Mouse (Mus musculus): ENCODE results near the gene Akap6. TPM values are rescaled to one million over a fixed set of nuclear protein-coding genes. Genes with fewer than 3 reads are reported as not detected.

Akap6 gene
- total RNA-seq (2015): not detected in 2 replicates
- total RNA-seq (2017): not detected in 2 replicates

GRCm38 (mm10) chr12:52699146-52699545 lies at the start of gene Akap6:
Gene Akap6 (plus strand): TSS chr12:52699383.
- no peak for ATAC-seq (ENCODE audit: poor library complexity, severe bottlenecking)

GRCm38 (mm10) chr12:52662907-52663790 lies 36.0 kb upstream of the Akap6 start:
- ATAC-seq (ENCODE audit: poor library complexity, severe bottlenecking): no peak

GRCm38 (mm10) chr12:52664944-52665343 lies 34.2 kb upstream of the Akap6 start:
- ATAC-seq (ENCODE audit: poor library complexity, severe bottlenecking): no peak

GRCm38 (mm10) chr12:52671436-52671835 lies 27.7 kb upstream of the Akap6 start:
- ATAC-seq (ENCODE audit: poor library complexity, severe bottlenecking): no peak

- no peak for ATAC-seq (ENCODE audit: poor library complexity, severe bottlenecking)
These were observed 27.2 kb upstream of the Akap6 start for GRCm38 (mm10) chr12:52671943-52672342.

- ATAC-seq (ENCODE audit: poor library complexity, severe bottlenecking): no peak
These were observed 25.7 kb upstream of the Akap6 start for GRCm38 (mm10) chr12:52673361-52673960.

GRCm38 (mm10) chr12:52675010-52675409 lies 24.2 kb upstream of the Akap6 start:
- ATAC-seq (ENCODE audit: poor library complexity, severe bottlenecking): no peak

- peak; percentile 36 for ATAC-seq (ENCODE audit: poor library complexity, severe bottlenecking)
These were observed 11.8 kb upstream of the Akap6 start for GRCm38 (mm10) chr12:52687355-52687754.

GRCm38 (mm10) chr12:52688712-52689111 lies 10.5 kb upstream of the Akap6 start:
- ATAC-seq (ENCODE audit: poor library complexity, severe bottlenecking): no peak

- no peak for ATAC-seq (ENCODE audit: poor library complexity, severe bottlenecking)
These were observed 7.6 kb upstream of the Akap6 start for GRCm38 (mm10) chr12:52691552-52691951.

GRCm38 (mm10) chr12:52692290-52692974 lies 6.8 kb upstream of the Akap6 start:
- ATAC-seq (ENCODE audit: poor library complexity, severe bottlenecking): peak; percentile 41

- no peak for ATAC-seq (ENCODE audit: poor library complexity, severe bottlenecking)
These were observed 1.6 kb upstream of the Akap6 start for GRCm38 (mm10) chr12:52697407-52698109.

GRCm38 (mm10) chr12:52698276-52698930 lies 780 bp upstream of the Akap6 start:
- ATAC-seq (ENCODE audit: poor library complexity, severe bottlenecking): no peak

- ATAC-seq (ENCODE audit: poor library complexity, severe bottlenecking): no peak
These were observed 946 bp downstream of the Akap6 start for GRCm38 (mm10) chr12:52699961-52700696.

GRCm38 (mm10) chr12:52700697-52701191 lies 1.6 kb downstream of the Akap6 start:
- no peak for ATAC-seq (ENCODE audit: poor library complexity, severe bottlenecking)

- ATAC-seq (ENCODE audit: poor library complexity, severe bottlenecking): peak; percentile 86
These were observed 2.0 kb downstream of the Akap6 start for GRCm38 (mm10) chr12:52701201-52701641.

GRCm38 (mm10) chr12:52702368-52702967 lies 3.3 kb downstream of the Akap6 start:
- peak; percentile 47 for ATAC-seq (ENCODE audit: poor library complexity, severe bottlenecking)

- no peak for ATAC-seq (ENCODE audit: poor library complexity, severe bottlenecking)
These were observed 4.9 kb downstream of the Akap6 start for GRCm38 (mm10) chr12:52704081-52704480.

- no peak for ATAC-seq (ENCODE audit: poor library complexity, severe bottlenecking)
These were observed 5.6 kb downstream of the Akap6 start for GRCm38 (mm10) chr12:52704810-52705209.

Data from megakaryocyte, adult 5-6 weeks (primary cell).